Mouse (Mus musculus) CH12.LX (cell line): ENCODE measurements around the gene Snx3. TPM values are rescaled to one million over a fixed set of nuclear protein-coding genes. Genes with fewer than 3 reads are reported as not detected.

Source experiments
- DNase-seq: peaks from one replicate; pipeline ENCODE4 v3.0.0-alpha.2; 2013; ENCODE audit errors: extremely low read depth
- H3K27ac ChIP-seq: 2 replicates; pipeline ENCODE4 v1.5.1; 2012; ENCODE audit warnings: low read depth, mild to moderate bottlenecking, control low read depth, moderate library complexity; ENCODE audit not compliant: insufficient read depth
- H3K27me3 ChIP-seq: replicated peaks from 2 replicates; pipeline ENCODE3; 2012; ENCODE audit warnings: inconsistent platforms
- H3K36me3 ChIP-seq, 2 experiments: replicated peaks in 1 of 2; 2 replicates each; pipeline versions ENCODE3 to v1.6.1; 2012; ENCODE audit warnings: inconsistent platforms in 1 of 2, low read length in 1 of 2, mild to moderate bottlenecking in 1 of 2, mixed read lengths in 1 of 2, moderate library complexity in 1 of 2; ENCODE audit not compliant: control insufficient read depth in 1 of 2, insufficient read depth in 1 of 2
- H3K4me1 ChIP-seq, 2 experiments: 2 replicates each; pipeline ENCODE4 v1.6.1; 2012; ENCODE audit warnings: inconsistent platforms in 1 of 2, moderate library complexity in 1 of 2; ENCODE audit not compliant: insufficient read depth in 2 of 2, control insufficient read depth in 1 of 2
- H3K4me2 ChIP-seq: 2 replicates; pipeline ENCODE4 v1.6.1; 2012; ENCODE audit warnings: low read depth, mild to moderate bottlenecking, control low read depth; ENCODE audit not compliant: poor library complexity, insufficient read depth, severe bottlenecking
- H3K4me3 ChIP-seq, 3 experiments: fragments of 150-350 bp in 1 of 3; sonication (generic) in 1 of 3; replicated peaks in 1 of 3; 2 replicates each; pipeline versions ENCODE3 to v1.5.1; 2011 to 2012; ENCODE audit warnings: low read depth in 2 of 3, low read length in 2 of 3, mild to moderate bottlenecking in 2 of 3, moderate library complexity in 2 of 3, control low read depth in 1 of 3, improper control_type of control experiment in 1 of 3, inconsistent platforms in 1 of 3, mixed read lengths in 1 of 3; ENCODE audit not compliant: poor library complexity in 1 of 3
- H3K79me2 ChIP-seq: replicated peaks from 2 replicates; pipeline ENCODE4 v1.6.1; 2012; ENCODE audit warnings: mild to moderate bottlenecking, moderate library complexity; ENCODE audit not compliant: control insufficient read depth, poor library complexity, insufficient read depth, severe bottlenecking; ENCODE audit errors: extremely low read depth
- H3K9ac ChIP-seq: 2 replicates; pipeline ENCODE4 v1.6.1; 2012; ENCODE audit warnings: low read depth, mild to moderate bottlenecking, control low read depth, moderate library complexity; ENCODE audit not compliant: insufficient read depth
- H3K9me3 ChIP-seq: replicated peaks from 2 replicates; pipeline ENCODE3; 2012; ENCODE audit warnings: low read length, inconsistent platforms, mixed read lengths
- BHLHE40 ChIP-seq: IDR thresholded peaks from 2 replicates; pipeline ENCODE4 v1.6.1; 2011; ENCODE audit warnings: mild to moderate bottlenecking, low read depth, low read length, improper control_type of control experiment
- EP300 ChIP-seq: IDR thresholded peaks from 2 replicates; pipeline ENCODE4 v1.6.1; 2011; ENCODE audit warnings: low read length, improper control_type of control experiment
- ETS1 ChIP-seq: conservative IDR thresholded peaks from 2 replicates; pipeline ENCODE4 v1.6.1; 2012; ENCODE audit warnings: low read depth, mild to moderate bottlenecking, inconsistent platforms, low read length, improper control_type of control experiment, moderate library complexity
- GABPA ChIP-seq: IDR thresholded peaks from 2 replicates; pipeline ENCODE4 v1.6.1; 2012; ENCODE audit warnings: low read depth, low read length, improper control_type of control experiment, inconsistent platforms; ENCODE audit not compliant: insufficient replicate concordance
- IRF4 ChIP-seq: IDR thresholded peaks from 2 replicates; pipeline ENCODE4 v1.6.1; 2014; ENCODE audit warnings: low read depth, mild to moderate bottlenecking, inconsistent platforms, low read length, improper control_type of control experiment
- JUN ChIP-seq: IDR thresholded peaks from 2 replicates; pipeline ENCODE4 v1.6.1; 2011; ENCODE audit warnings: low read depth, mild to moderate bottlenecking, low read length, improper control_type of control experiment, moderate library complexity; ENCODE audit not compliant: insufficient read depth
- MAFK ChIP-seq: IDR thresholded peaks from 2 replicates; pipeline ENCODE4 v1.6.1; 2011; ENCODE audit warnings: low read length, improper control_type of control experiment; ENCODE audit not compliant: insufficient replicate concordance
- MEF2A ChIP-seq: IDR thresholded peaks from 2 replicates; pipeline ENCODE4 v1.6.1; 2014; ENCODE audit warnings: low read depth, mild to moderate bottlenecking, inconsistent platforms, low read length, improper control_type of control experiment, borderline replicate concordance
- MXI1 ChIP-seq: IDR thresholded peaks from 2 replicates; pipeline ENCODE4 v1.6.1; 2011; ENCODE audit warnings: mild to moderate bottlenecking, low read depth, low read length, improper control_type of control experiment
- NELFE ChIP-seq: IDR thresholded peaks from 2 replicates; pipeline ENCODE4 v1.6.1; 2011; ENCODE audit warnings: low read depth, low read length, improper control_type of control experiment
- NRF1 ChIP-seq: IDR thresholded peaks from 2 replicates; pipeline ENCODE4 v1.6.1; 2014; ENCODE audit warnings: low read depth, mild to moderate bottlenecking, inconsistent platforms, low read length, improper control_type of control experiment, moderate library complexity
- POLR2A ChIP-seq: IDR thresholded peaks from 2 replicates; pipeline ENCODE4 v1.6.1; 2011; ENCODE audit warnings: low read depth, mild to moderate bottlenecking, improper control_type of control experiment, low read length
- RAD21 ChIP-seq: IDR thresholded peaks from 2 replicates; pipeline ENCODE4 v1.6.1; 2011; ENCODE audit warnings: low read depth, mild to moderate bottlenecking, low read length, improper control_type of control experiment, moderate library complexity
- RCOR1 ChIP-seq: conservative IDR thresholded peaks from 2 replicates; pipeline ENCODE4 v1.6.1; 2012; ENCODE audit warnings: low read depth, mild to moderate bottlenecking, inconsistent platforms, low read length, improper control_type of control experiment
- TBP ChIP-seq: conservative IDR thresholded peaks from 2 replicates; pipeline ENCODE4 v1.6.1; 2011; ENCODE audit warnings: low read depth, low read length, improper control_type of control experiment
- UBTF ChIP-seq: IDR thresholded peaks from 2 replicates; pipeline ENCODE4 v1.6.1; 2012; ENCODE audit warnings: low read depth, mild to moderate bottlenecking, inconsistent platforms, low read length, improper control_type of control experiment, moderate library complexity
- ZC3H11A ChIP-seq: IDR thresholded peaks from 2 replicates; pipeline ENCODE4 v1.6.1; 2012; ENCODE audit warnings: low read depth, mild to moderate bottlenecking, inconsistent platforms, low read length, improper control_type of control experiment
- ZMIZ1 ChIP-seq: IDR thresholded peaks from 2 replicates; pipeline ENCODE4 v1.6.1; 2012; ENCODE audit warnings: low read depth, mild to moderate bottlenecking, inconsistent platforms, low read length, improper control_type of control experiment
- ZNF384 ChIP-seq: IDR thresholded peaks from 2 replicates; pipeline ENCODE4 v1.6.1; 2012; ENCODE audit warnings: low read depth, low read length, improper control_type of control experiment, inconsistent platforms
- dilution Hi-C: fragments of 300-500 bp; cut with MboI; formaldehyde crosslinking; loops from 2 replicates; pipeline ENCODE4 v1.14.3; 2020; ENCODE audit warnings: low sequenced_read_pairs; ENCODE audit not compliant: extremely low pct_unique_long_range_greater_than_20kb, extremely low pct_ligation_motif_present
- in situ Hi-C: fragments of 300-500 bp; cut with MboI; formaldehyde crosslinking; loops from 3 replicates; pipeline ENCODE4 v1.14.3; 2019; ENCODE audit warnings: low sequenced_read_pairs, low pct_ligation_motif_present, low pct_unique_long_range_greater_than_20kb, mixed read lengths
- polyA plus RNA-seq: library from polyadenylated mRNA; unstranded; fragments of >175 nt; gene quantifications from 2 replicates; pipeline ENCODE4 v1.2.1, GENCODE M21; 2012; ENCODE audit warnings: low read depth; ENCODE audit not compliant: insufficient read length
- total RNA-seq, 2 experiments: library from RNA; depleted of rRNA; stranded (reverse); fragments of 300-350 nt in 1 of 2; fragments of >200 nt in 1 of 2; gene quantifications; 2 replicates each; pipeline ENCODE4 v1.2.3; 2012 to 2014

Snx3 gene
- total and polyA plus RNA-seq, 3 experiments = 65.5 to 187 (median 115) TPM

DNA sequence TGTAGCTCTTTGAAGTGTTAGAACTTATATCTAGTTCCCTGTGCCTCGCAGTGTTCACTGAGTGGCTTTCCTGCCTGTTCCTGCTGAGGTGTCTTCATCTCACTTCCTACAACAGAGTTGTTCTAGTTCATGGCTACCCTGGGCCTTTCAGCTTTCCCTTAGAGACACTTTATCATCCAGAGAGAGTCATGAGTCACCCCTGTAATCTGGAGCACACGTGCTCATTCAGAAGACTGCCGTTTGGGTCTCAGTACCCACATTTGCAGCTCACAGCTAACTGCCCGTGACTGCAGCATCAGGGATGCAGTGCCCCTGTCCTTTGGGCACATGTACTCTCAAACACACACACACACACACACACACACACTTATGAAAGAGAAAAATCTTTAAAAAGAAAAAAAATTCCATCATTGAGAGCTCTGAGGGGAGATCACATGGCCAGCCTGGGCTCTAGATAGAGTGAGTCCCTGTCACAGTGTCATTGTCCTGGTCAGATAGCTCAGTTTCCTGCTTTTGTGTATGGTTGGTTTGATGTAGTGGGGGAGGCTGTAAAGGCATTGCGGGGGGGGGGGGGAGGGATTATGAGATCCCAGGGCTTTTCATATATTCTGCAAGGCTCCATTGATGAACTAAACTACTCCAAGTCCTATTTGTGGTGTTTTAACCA lies 19.6 kb downstream of the Snx3 start:
- no peak for DNase-seq
- Histone ChIP-seq H3K4me2 (no peak overlapping the region), H3K27me3 (no peaks in the 10 kb centered on the region), H3K4me3 (no peak overlapping the region), H3K9ac (no peak overlapping the region), H3K79me2 (peaks cover 18% of the 10 kb centered on the region), H3K4me1 (no peaks in the 10 kb centered on the region; a peak in 1 of 4 replicates)
- dilution Hi-C loops = no loop called here
- TF ChIP-seq POLR2A (no peak), JUN (no peak), MAFK (no peak), RAD21 (no peak), ETS1 (no peak)
- TF ChIP-seq, all 38 proteins: peak for 0
- peaks cover 11 to 58% of the 10 kb centered on the region in 2 experiments for H3K36me3 ChIP-seq
- no peaks in the 10 kb centered on the region for H3K9me3 ChIP-seq
- no peak overlapping the region for H3K27ac ChIP-seq
- in situ Hi-C loops = no loop called here

DNA sequence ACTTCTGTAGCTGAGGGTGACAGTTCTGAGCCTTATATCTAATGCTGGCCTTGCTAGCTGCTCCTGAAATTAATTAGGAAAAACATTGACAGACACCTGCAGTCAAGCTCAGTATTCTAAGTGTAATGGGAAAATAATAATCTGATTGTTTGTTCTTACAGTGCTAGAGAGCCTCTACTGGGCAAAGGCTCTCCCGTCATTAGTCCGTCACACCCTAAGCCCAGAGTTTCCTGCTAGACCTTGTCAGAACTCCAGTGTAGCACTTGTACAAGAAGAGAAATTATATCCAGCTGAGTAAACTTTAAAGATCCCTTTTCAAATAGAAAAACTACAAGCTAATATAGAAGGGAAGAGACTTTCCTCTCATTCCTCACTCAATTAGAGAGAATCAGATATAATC lies 21.1 kb downstream of the Snx3 start:
- H3K4me1 ChIP-seq = no peaks in the 10 kb centered on the region; a peak in 1 of 4 replicates
- no peak for TF ChIP-seq IRF4
- TF ChIP-seq ZC3H11A = no peak
- no peak for TF ChIP-seq MXI1
- no peak for TF ChIP-seq RCOR1
- TF ChIP-seq EP300 = no peak
- no peak for TF ChIP-seq NRF1
- TF ChIP-seq POLR2A = no peak
- no peak for TF ChIP-seq NELFE
- TF ChIP-seq TBP = no peak
- no peak for TF ChIP-seq ZMIZ1
- TF ChIP-seq ETS1 = no peak
- no peak for TF ChIP-seq JUN
- no peak for TF ChIP-seq MEF2A
- TF ChIP-seq UBTF = no peak
- TF ChIP-seq GABPA = no peak
- no peak for TF ChIP-seq BHLHE40
- TF ChIP-seq ZNF384 = no peak
- H3K4me3 ChIP-seq = no peak overlapping the region
- H3K79me2 ChIP-seq = peaks cover 14% of the 10 kb centered on the region
- H3K36me3 ChIP-seq = peaks cover 15 to 61% of the 10 kb centered on the region in 2 experiments
- no peak overlapping the region for H3K9ac ChIP-seq
- in situ Hi-C loops (no loop called here), dilution Hi-C loops (no loop called here)
- no peak for DNase-seq
- no peak overlapping the region for H3K27ac ChIP-seq
- H3K9me3 ChIP-seq = no peaks in the 10 kb centered on the region
- H3K27me3 ChIP-seq = no peaks in the 10 kb centered on the region
- H3K4me2 ChIP-seq = no peak overlapping the region
